Mouse (Mus musculus): ENCODE data around the gene Tnr.

The Tnr gene

DNA sequence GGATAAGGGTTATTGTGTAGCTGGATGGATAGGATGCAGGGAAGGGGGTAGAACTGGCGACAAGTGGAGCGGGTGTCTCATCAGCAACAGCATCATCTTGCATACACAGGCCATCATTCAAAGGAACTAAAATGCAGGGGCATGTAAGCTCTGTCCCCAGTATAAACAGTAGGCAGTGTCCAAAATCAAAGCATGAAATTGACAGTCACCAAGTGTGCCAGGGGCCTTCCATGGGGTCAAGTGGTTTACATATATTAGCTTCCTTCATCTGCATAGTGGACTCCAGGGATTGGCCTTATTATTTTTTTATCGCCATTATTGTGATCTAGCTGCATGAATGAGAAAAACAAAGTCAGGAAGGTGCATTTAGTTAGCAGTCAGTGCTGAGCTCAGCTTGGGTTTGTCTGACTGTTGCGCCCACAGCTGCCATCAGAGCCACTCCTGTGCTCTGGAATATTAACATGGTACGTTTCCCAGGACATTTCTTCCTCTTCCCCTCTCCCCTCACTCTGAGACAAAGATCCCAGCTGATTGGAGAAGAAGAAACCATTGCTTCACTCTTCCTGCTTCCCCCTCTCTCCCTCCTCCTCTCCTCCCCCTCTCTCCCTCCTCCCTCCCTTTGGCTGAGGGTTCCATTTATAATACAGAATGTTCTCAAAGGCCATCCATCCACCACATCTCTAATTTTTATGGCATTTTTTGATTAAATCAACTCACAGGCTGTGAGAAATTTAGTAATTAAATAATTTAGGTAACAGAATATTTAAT, 106.4 kb downstream of the Tnr start:
- DNase-seq = peak; percentile 75

DNA sequence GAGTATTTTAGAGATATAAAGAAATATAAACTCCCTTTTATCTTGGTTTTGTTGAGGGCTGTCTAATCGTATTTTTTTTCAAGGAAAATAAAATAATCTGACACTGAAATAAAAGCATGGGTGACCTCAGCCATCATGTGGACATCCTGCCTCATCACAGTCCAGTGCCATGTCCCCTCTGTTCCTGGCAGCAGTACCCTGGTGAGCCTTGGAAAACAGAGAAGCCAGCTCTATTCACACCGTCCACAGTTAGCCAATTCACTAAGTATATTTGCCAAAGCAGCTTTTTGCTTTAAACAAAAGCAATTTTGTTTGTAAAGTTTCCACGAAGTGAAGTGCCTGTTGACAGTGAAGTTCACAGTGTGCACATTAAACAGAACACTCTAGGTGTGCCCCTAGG, 109.0 kb downstream of the Tnr start:
- DNase-seq = peak; percentile 55

DNA sequence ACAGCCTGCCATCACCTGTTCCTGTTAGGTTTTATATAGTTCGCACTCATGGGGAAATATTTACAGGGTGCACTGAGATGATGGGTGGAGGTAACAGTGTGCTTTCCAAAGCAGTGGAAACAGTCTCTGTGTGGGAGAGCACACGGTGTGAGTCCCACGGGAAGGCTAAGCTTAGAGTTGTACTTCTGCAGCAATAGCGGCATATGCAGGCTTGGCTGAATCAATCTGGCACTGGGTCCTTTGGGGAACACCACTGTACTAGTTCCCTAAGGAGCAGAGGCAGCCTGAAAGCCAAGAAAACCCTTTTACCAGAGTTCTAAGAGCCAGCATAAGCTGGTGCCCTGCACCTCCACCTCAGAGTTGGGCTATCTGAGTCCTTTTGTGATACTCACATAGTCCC, 115.8 kb downstream of the Tnr start:
- DNase-seq = peak; percentile 71

DNA sequence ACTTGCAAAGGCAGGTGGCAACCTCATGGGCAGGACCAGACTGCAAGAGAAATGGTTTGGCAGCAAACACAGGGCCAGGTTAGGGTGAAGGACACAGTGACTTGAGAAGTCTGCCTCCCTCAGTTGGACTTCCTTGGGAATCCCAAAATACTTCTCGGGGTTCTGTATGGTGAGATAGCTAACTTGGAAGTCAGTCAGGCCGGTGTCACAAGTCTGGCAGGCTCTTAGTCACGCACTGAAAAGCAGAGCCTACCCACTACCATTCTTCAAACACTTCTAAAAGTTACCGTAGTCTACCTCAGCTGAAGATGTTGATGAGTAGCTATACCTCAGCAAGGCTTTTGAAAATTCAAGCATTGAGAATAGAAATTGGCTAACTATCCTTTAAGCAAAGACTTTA, 122.2 kb downstream of the Tnr start:
- DNase-seq = peak; percentile 56

DNA sequence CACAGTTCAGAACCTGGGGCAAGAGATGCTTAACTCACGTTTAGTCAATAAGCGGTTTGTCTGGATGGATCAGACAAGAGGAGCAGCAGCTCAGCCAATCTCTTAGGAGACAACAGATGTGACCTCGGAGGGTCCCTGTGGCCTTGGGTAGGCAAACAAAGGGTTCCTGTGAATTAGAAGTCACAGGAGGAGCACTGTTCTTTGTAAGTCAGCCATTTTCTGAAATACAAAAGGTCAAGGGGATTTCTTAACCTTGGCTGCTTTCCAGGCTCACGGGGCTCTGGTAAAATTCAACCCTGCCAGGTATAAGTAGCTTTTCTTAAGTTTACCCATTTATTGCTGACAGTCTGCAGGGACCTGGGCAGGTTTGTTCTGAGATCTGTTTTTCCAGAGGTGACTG, 126.9 kb downstream of the Tnr start:
- DNase-seq = peak; percentile 74

DNA sequence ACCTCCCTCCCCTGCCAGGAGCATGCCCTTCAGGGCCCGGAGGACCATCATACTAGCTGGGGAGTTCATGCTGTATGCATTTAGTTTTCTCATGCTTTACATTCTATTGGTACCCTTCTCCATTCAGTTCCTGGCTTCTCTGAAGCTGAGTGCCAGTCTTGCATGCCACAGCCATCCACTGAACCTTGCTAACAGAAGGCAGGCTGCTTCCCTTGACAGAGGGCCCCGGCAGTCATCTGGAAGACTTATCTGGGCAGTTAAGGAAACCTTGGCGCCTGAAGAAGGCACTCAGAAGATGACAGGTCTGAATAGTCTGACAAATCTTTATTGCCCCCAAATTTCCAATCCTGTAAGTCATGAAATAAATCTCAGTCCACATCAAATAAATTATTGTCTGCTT, 131.7 kb downstream of the Tnr start:
- peak; percentile 73 for DNase-seq

GRCm38 (mm10) chr1:159657856-159658542, 134.4 kb downstream of the Tnr start:
- peak; percentile 83 for DNase-seq

DNA sequence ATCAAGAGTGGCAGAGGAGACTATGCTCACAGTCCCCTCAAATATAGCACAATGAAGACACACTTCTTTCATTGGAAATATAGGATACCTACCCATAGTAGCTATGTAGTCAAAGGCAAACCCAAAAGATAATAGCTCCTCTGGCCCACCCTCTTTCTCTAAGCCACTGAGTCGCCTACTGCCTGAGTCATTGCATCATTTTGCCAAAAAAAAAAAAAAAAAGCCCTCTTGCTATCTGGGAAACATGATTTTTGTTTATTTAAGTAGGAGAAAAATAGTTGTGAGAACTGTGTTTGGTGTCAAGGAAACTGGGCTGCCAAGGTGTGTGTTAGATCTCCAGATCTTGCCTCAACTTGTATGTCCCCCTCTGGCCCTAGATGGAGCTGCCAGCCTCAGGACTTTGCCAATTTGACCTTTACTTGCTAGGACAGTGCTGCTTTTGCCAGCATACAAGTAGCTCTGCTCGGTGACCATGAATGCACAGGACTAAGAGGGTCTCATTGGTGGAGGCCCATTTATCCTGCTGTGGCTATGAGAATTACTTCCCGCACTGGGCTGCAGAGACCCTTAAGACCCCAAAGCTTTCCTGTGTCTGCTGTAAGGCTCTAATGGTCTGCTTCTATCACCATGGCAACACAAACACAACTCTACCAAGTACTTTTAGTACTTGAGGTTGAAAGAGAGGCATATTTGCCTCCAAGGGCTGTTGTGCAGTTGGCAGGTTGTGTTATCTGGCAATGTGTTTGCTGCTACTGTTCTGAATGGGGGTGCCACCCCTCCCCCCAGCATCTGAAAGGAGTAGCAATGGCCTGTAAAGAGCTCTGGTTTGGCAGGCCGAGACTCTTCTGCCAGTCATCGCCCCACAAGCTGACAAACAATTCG, 137.3 kb downstream of the Tnr start:
- DNase-seq = peak; percentile 87

- peak; percentile 68 for DNase-seq
Measured at GRCm38 (mm10) chr1:159664496-159664895, 140.9 kb downstream of the Tnr start.

- DNase-seq = peak; percentile 61
Measured at GRCm38 (mm10) chr1:159664945-159665344, 141.4 kb downstream of the Tnr start.

DNA sequence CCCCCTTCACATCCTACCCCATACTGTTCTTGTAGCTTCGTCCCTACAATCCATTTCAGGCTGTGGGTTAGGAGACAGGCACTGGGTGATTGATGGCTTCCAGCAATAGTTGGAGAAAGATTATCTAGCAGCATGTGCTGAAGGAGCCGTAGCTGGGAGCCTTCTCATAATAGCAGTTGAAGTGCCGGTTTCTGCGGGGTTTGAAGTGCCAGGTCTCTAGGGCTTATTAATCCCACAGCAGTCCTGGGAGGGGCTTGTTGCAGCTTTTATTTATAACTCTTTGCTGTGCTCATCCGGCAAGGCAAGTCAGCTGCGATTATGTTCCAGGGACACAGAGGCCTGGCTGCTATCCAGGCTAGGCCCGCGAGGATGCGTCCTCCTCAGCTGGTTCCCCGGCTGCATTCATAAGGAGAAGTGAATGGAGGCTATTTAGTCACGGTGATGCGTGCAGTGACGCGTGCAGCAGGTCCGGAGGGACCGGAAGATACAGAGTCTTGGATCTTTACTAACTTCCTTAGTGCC, 147.1 kb downstream of the Tnr start:
- DNase-seq = peak; percentile 96

GRCm38 (mm10) chr1:159671181-159671580, 147.6 kb downstream of the Tnr start:
- DNase-seq = peak; percentile 62

- no peak for DNase-seq
Measured at GRCm38 (mm10) chr1:159674240-159674639, 150.7 kb downstream of the Tnr start.

DNA sequence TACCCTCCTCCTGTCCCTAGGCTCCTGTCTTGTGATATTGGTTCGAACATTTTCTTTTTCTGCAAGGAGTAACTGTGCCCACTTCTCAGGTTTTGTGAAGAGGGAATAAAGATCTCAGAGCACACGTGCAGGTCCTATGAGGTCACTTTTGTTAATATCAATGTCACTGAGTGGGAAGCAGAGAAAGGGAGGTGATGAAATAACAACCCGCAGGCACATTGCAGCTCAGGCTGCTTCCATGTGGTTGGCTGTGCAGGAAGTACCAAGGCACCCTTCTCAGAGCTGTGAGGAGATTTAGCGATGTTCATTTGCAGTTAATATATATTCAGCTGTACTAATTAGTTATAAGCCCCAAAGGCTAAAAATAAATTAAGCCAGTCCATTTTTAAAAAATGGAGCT, 151.9 kb downstream of the Tnr start:
- DNase-seq = no peak

DNA sequence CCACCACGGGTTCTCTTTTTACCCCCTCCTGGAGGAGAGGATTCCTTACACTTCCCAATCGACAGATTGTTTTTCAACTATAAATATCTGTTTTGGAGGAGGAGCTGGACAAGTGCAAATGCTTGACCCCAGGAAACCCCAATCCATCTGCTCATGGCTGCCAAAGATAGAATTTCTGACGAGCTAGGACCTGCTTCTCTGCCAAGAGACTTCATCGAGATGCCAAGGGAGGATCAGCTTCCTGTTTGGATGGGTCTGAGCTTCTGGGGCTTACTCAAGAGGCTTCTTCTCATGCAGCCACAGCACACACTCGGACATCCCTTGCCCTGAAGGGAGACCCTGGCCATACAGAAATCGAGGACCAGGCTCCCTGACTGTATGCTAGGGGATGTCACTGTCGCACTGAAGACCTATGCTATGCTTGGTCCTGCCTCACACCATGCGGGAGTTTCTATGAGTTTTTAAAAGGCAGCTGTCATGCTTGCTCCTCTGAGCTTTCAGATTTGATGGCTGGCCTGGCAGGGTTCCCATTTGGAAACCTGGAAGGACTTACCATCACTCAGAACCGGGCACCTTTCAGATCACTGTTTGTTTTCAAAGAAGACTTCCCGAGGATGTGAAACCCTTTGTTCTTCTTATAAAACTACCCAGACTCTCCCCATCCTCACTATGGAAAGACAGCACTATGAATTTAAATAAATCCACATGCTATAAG, 154.8 kb downstream of the Tnr start:
- DNase-seq = peak; percentile 94

DNA sequence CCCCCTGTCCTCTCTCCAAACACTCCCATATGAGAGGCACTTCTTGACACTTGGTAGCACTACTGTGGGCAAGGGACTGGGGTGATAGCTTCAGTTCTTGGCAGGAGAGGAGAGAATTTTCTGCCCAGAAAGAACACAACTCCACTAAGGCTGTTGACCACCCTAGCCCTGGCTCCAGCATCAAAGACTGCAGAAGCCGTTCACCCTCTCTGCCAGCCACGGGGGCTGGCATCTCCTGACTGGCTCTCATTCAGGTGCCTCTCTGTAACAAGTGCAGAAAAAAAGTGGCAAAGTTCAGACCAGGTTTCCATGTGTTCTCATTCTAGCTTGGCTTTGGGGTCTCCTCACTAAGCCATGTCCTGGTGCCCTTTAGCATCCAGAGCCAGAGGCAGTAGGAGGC, 157.7 kb downstream of the Tnr start:
- no peak for DNase-seq

- DNase-seq = peak; percentile 93
Measured at GRCm38 (mm10) chr1:159686476-159687231, 163.1 kb downstream of the Tnr start.

DNA sequence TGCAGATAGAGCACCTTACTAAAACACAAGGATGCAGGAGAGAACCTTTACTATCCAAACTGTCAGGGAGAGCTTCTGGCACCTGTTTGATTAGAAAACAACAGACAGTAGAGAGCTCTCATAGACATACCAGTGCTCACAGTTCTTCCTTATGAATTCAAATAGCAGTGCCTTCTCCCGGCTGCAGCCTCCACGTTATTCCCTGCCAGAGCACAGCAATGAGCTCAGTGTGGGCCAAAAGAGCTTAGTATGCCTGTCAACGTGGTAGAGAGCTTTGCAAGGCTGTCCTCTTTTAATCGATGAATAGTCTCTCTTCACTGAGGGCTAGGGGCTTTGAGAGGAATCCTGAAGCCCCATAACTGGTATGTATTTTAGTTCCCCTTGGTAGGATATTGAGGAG, 173.1 kb downstream of the Tnr start:
- DNase-seq = no peak

DNA sequence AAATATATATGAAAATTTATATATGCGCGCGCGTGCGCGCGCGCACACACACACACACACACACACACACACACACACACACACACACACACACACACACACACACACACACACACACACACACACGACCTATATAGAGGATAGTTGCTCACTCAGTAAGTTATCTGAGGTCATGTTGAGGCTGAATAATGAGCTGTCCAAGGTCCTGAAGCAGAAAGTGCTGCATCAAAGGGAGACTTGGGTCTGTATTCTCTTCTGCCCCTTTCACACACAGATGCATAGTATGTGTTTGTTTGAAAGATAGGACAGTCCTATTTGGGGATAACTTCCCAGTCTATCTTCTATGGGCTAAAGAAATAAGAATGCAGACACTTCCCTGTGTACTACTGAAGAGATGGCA, 178.5 kb downstream of the Tnr start:
- DNase-seq = no peak

DNA sequence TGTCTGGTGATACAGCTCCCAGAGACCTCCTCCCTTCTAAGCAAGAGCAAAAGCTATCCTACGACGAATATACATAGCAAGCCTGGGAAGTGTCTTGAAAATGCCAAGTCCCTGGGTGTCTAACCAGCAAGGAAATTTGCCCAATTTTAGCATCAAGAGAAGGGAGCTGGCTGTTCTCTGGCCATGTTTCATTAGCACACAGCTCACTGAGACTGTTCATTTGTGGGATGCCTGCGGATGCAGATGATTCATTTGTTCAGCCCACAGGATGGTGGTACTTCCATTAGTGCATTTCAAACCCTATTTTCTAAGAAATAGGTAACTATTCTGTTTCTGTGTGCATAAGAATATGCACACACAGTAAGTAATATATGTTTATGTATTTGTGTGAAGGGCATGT, 181.4 kb downstream of the Tnr start:
- DNase-seq = no peak

- DNase-seq = no peak
Measured at GRCm38 (mm10) chr1:159716301-159716700, 192.7 kb downstream of the Tnr start.

DNA sequence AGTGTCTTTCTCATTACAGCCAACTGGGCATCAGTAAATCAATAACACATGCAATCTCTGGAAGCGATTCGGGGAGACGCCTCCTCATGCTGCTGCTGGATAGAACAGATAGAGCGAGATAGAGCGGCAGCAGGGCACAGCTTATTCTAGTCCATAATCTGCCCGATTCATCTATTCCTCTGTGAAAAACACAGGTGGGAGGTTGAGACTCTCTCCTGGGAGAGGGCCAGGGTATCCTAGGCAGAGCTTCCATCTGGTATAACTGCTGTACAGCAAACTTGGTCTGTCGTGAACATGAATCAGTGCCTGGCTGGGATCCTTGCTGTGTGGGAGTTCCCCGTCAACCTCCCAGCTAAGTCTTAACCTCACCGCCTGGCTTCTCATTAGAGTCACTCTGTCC, 193.4 kb downstream of the Tnr start:
- DNase-seq = no peak

Measured in heart, adult 11 months (tissue).